Mouse (Mus musculus): ENCODE results near the gene Arhgef3. TPM values are rescaled to one million over a fixed set of nuclear protein-coding genes. Genes with fewer than 3 reads are reported as not detected.

The Arhgef3 gene
- total and polyA plus RNA-seq, 3 experiments = 6.7 to 15.2 (median 11.9) TPM

DNA sequence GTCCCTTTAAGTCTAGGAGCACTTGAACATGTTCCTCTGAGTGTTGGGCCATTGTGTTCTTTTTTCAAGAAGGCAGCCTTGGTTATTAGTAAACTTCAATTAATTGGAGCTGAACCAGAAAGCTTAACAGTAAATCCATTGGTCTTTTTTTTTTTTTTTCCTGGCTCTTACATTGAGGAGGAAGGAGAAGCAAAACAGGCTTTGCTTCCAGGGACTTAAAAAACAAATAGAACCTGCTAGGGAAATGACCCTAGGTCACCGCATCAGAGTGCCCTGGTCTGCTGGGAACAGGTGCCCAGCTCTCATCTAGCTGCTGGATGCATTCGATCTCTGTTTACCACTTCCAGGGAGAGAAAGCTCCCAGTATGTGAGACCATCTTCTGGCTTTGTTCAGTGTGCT, 227.8 kb downstream of the Arhgef3 start:
- Histone ChIP-seq H3K4me3 (ENCODE audit: low read depth, low read length) (no peak overlapping the region), H3K9me3 (replicated peaks) (0 out of 2 replicates have a peak, but pooled peaks cover 2% of the 10 kb centered on the region), H3K27me3 (ENCODE audit: insufficient read depth, low read length) (no peaks in the 10 kb centered on the region), H3K4me1 (ENCODE audit: insufficient read depth, low read depth, low read length) (peaks cover 71% of the 10 kb centered on the region), H3K36me3 (replicated peaks) (peaks cover 9% of the 10 kb centered on the region)
- ATAC-seq (ENCODE audit: extremely low read depth, insufficient number of reproducible peaks, low FRiP score, poor library complexity, severe bottlenecking) (no peak), DNase-seq (ENCODE audit: low spot score) (no peak)
- TF ChIP-seq POLR2AphosphoS5 (IDR thresholded peaks at IDR 0.05; ENCODE audit: insufficient replicate concordance, low read depth, low read length) (no peak), CTCF (IDR thresholded peaks at IDR 0.05; ENCODE audit: low read depth, low read length) (no peak), TAL1 (conservative IDR thresholded peaks at IDR 0.05; ENCODE audit: low read depth, low read length) (no peak), GATA2 (IDR thresholded peaks at IDR 0.05; ENCODE audit: borderline replicate concordance, low read depth, low read length) (no peak), GATA1 (IDR thresholded peaks at IDR 0.05; ENCODE audit: borderline replicate concordance, low read length) (no peak)

DNA sequence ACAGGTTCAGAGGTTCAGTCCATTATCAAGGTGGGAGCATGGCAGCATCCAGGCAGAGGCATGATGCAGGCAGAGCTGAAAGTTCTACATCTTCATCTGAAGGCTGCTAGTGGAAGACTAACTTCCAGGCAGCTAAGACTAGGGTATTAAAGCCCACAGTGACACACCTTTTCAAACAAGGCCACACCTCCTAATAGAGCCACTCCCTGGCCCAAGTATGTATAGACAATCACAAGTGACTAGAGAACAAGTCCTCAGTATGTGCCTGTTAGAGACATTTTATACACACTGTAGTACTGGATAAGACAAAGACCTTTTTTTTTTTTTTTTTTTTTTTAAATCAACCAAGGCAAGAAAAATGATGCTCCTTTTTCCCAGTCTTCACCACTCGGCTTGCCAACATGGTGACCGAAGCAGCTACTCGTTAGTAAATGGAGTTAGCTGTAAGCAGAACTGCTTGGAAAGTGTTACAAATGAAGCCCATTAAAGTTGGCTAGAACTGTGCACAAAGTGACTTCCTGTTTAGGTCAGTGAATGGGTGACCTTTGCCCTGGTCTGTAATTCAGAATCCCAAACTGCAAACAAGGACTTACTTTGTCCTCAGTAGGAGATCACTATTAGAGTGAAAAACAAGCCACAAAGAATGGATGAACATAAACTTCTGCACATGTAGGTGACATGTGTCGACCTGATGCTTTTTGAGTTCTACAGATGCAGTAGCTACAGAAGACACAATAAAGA, 229.7 kb downstream of the Arhgef3 start:
- Histone ChIP-seq H3K9me3 (replicated peaks) (0 out of 2 replicates have a peak, but pooled peaks cover 2% of the 10 kb centered on the region), H3K4me1 (ENCODE audit: insufficient read depth, low read depth, low read length) (peaks cover 79% of the 10 kb centered on the region), H3K4me3 (ENCODE audit: low read depth, low read length) (no peak overlapping the region), H3K36me3 (replicated peaks) (peaks cover 9% of the 10 kb centered on the region), H3K27me3 (ENCODE audit: insufficient read depth, low read length) (no peaks in the 10 kb centered on the region)
- TF ChIP-seq POLR2AphosphoS5 (IDR thresholded peaks at IDR 0.05; ENCODE audit: insufficient replicate concordance, low read depth, low read length) = no peak
- no peak for TF ChIP-seq CTCF (IDR thresholded peaks at IDR 0.05; ENCODE audit: low read depth, low read length)
- no peak for TF ChIP-seq GATA2 (IDR thresholded peaks at IDR 0.05; ENCODE audit: borderline replicate concordance, low read depth, low read length)
- TF ChIP-seq TAL1 (conservative IDR thresholded peaks at IDR 0.05; ENCODE audit: low read depth, low read length) = no peak
- TF ChIP-seq GATA1 (IDR thresholded peaks at IDR 0.05; ENCODE audit: borderline replicate concordance, low read length) = no peak
- ATAC-seq (ENCODE audit: extremely low read depth, insufficient number of reproducible peaks, low FRiP score, poor library complexity, severe bottlenecking) (no peak), DNase-seq (ENCODE audit: low spot score) (no peak)

DNA sequence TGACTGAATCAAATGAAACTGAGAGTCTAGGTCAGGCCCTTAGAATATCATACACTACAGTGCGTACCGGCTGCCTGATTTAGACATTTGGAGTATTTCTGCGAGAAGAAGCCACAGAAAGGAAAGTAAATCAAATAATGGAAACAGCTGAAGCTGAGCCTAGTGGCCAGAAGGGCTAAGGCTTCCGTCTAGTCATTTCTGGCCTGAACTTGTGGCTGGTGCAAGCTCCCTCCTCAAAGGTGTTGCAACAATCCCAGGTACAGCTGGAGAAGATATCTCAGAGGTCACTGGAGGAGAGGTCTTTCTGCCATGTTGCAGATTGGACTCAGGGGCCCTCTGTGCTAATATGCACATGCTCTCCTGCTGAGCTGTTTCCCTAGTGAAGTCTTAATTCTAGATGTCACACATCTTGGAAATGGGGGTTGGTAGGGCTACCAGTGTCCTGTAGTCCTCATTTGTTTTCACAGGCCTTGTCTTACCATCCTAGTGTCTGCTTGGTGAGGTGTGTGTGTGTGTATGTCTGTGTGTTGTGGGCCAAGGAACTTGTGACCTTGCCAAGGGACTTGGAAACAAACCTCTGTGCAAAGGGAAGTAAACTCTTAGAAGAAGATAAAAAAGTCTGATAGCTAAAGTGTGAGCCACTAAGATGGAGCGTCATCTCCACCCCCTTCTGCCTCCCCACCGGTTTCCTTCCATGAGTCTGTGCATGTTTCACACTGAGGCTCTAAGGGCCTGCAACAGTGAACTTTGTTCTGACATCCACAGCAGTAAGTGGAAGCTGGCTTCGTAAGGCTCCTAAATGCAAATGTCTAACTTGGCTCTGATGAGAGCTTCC, 230.6 kb downstream of the Arhgef3 start:
- ATAC-seq (ENCODE audit: extremely low read depth, insufficient number of reproducible peaks, low FRiP score, poor library complexity, severe bottlenecking) = no peak
- Histone ChIP-seq H3K36me3 (replicated peaks) (peaks cover 9% of the 10 kb centered on the region), H3K9me3 (replicated peaks) (0 out of 2 replicates have a peak, but pooled peaks cover 2% of the 10 kb centered on the region), H3K4me3 (ENCODE audit: low read depth, low read length) (no peak overlapping the region), H3K27me3 (ENCODE audit: insufficient read depth, low read length) (no peaks in the 10 kb centered on the region), H3K4me1 (ENCODE audit: insufficient read depth, low read depth, low read length) (peaks cover 83% of the 10 kb centered on the region)
- TF ChIP-seq POLR2AphosphoS5 (IDR thresholded peaks at IDR 0.05; ENCODE audit: insufficient replicate concordance, low read depth, low read length) = no peak
- no peak for TF ChIP-seq TAL1 (conservative IDR thresholded peaks at IDR 0.05; ENCODE audit: low read depth, low read length)
- TF ChIP-seq GATA2 (IDR thresholded peaks at IDR 0.05; ENCODE audit: borderline replicate concordance, low read depth, low read length) = no peak
- TF ChIP-seq GATA1 (IDR thresholded peaks at IDR 0.05; ENCODE audit: borderline replicate concordance, low read length) = no peak
- no peak for DNase-seq (ENCODE audit: low spot score)

DNA sequence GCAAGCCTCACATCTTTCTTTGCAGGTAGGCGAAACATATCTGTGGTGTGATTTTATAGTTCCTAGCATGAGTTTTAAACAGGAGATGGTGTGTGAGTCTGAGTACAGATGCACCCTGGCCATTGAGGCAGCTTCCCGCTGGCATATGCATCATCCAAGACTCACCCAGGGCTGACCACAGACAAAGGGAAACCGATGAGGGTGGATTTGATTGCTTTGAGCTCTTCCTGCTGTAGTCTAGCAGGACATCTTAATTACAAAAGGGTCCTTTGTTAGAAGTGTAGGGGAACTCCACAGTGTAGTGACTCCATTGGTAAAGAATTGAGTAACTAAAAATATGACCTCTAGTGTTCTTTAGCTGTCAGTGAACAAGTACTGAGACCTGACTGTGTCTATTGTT, 232.5 kb downstream of the Arhgef3 start:
- no peak for DNase-seq (ENCODE audit: low spot score)
- H3K27me3 ChIP-seq (ENCODE audit: insufficient read depth, low read length) = no peaks in the 10 kb centered on the region
- H3K36me3 ChIP-seq (replicated peaks) = peaks cover 9% of the 10 kb centered on the region
- ATAC-seq (ENCODE audit: extremely low read depth, insufficient number of reproducible peaks, low FRiP score, poor library complexity, severe bottlenecking) = no peak
- TF ChIP-seq POLR2AphosphoS5 (IDR thresholded peaks at IDR 0.05; ENCODE audit: insufficient replicate concordance, low read depth, low read length) (no peak), TAL1 (conservative IDR thresholded peaks at IDR 0.05; ENCODE audit: low read depth, low read length) (no peak), GATA1 (IDR thresholded peaks at IDR 0.05; ENCODE audit: borderline replicate concordance, low read length) (no peak), GATA2 (IDR thresholded peaks at IDR 0.05; ENCODE audit: borderline replicate concordance, low read depth, low read length) (no peak), CTCF (IDR thresholded peaks at IDR 0.05; ENCODE audit: low read depth, low read length) (no peak)
- no peak overlapping the region for H3K4me3 ChIP-seq (ENCODE audit: low read depth, low read length)
- 0 out of 2 replicates have a peak, but pooled peaks cover 2% of the 10 kb centered on the region for H3K9me3 ChIP-seq (replicated peaks)
- peaks cover 84% of the 10 kb centered on the region for H3K4me1 ChIP-seq (ENCODE audit: insufficient read depth, low read depth, low read length)

DNA sequence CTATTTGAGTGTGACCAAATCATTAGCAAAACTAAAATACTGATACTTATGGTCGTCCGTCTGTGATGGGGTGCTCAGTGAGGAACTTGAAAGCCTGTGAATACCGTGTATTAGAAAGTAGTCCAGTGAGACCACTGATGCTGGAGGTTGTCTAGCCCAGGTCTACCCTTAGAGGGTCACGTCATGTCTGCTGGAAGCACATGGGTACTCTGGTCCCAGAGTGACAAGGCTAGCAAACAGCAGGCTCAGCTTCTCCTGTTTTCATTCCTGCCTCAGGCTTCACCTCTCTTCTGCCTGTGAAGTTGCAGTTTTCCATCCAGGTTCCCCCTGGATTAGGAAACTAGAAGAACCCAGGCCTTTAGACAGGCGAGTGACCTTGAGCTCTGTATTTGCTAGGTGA, 233.0 kb downstream of the Arhgef3 start:
- Histone ChIP-seq H3K27me3 (ENCODE audit: insufficient read depth, low read length) (no peaks in the 10 kb centered on the region), H3K4me3 (ENCODE audit: low read depth, low read length) (no peak overlapping the region), H3K9me3 (replicated peaks) (0 out of 2 replicates have a peak, but pooled peaks cover 2% of the 10 kb centered on the region), H3K4me1 (ENCODE audit: insufficient read depth, low read depth, low read length) (peaks cover 85% of the 10 kb centered on the region), H3K36me3 (replicated peaks) (peaks cover 10% of the 10 kb centered on the region)
- TF ChIP-seq GATA1 (IDR thresholded peaks at IDR 0.05; ENCODE audit: borderline replicate concordance, low read length) = no peak
- TF ChIP-seq POLR2AphosphoS5 (IDR thresholded peaks at IDR 0.05; ENCODE audit: insufficient replicate concordance, low read depth, low read length) = no peak
- no peak for TF ChIP-seq CTCF (IDR thresholded peaks at IDR 0.05; ENCODE audit: low read depth, low read length)
- no peak for TF ChIP-seq TAL1 (conservative IDR thresholded peaks at IDR 0.05; ENCODE audit: low read depth, low read length)
- no peak for TF ChIP-seq GATA2 (IDR thresholded peaks at IDR 0.05; ENCODE audit: borderline replicate concordance, low read depth, low read length)
- ATAC-seq (ENCODE audit: extremely low read depth, insufficient number of reproducible peaks, low FRiP score, poor library complexity, severe bottlenecking) (no peak), DNase-seq (ENCODE audit: low spot score) (no peak)

DNA sequence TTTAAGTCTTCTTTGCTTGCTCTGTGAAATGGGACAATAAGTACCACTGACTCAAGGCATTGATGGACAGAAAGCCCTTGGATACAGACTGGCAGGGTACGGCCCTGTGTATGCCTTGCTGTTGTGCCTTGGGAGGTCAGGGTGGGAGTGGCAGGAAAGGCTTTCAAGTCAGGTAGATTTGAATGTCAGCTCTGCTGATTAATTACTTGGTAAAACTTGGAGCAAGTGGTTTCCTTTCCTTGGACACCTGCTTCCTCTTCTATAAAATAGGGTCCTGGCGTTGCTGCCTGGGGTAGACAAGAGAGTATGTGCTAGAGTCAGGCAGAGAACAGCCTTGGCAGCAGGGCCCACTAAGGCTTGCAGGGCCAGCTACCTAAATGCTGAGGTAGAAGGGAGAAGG, 233.4 kb downstream of the Arhgef3 start:
- Histone ChIP-seq H3K4me3 (ENCODE audit: low read depth, low read length) (no peak overlapping the region), H3K36me3 (replicated peaks) (peaks cover 14% of the 10 kb centered on the region), H3K27me3 (ENCODE audit: insufficient read depth, low read length) (no peaks in the 10 kb centered on the region), H3K4me1 (ENCODE audit: insufficient read depth, low read depth, low read length) (peaks cover 87% of the 10 kb centered on the region), H3K9me3 (replicated peaks) (0 out of 2 replicates have a peak, but pooled peaks cover 2% of the 10 kb centered on the region)
- DNase-seq (ENCODE audit: low spot score) (no peak), ATAC-seq (ENCODE audit: extremely low read depth, insufficient number of reproducible peaks, low FRiP score, poor library complexity, severe bottlenecking) (no peak)
- TF ChIP-seq TAL1 (conservative IDR thresholded peaks at IDR 0.05; ENCODE audit: low read depth, low read length) (no peak), GATA1 (IDR thresholded peaks at IDR 0.05; ENCODE audit: borderline replicate concordance, low read length) (no peak)

All from G1E (cell line).